Mouse (Mus musculus) small intestine, adult 2 months (tissue): ENCODE measurements around the gene Fastkd1. TPM values are rescaled to one million over a fixed set of nuclear protein-coding genes. Genes with fewer than 3 reads are reported as not detected.

Experiments
- H3K27ac ChIP-seq: fragments of 200-500 bp; 2 replicates; pipeline ENCODE4 v1.5.1; 2012; ENCODE audit warnings: low read depth, low read length, control low read depth, inconsistent platforms; ENCODE audit not compliant: insufficient read depth
- H3K27me3 ChIP-seq: fragments of 200-500 bp; 2 replicates; pipeline ENCODE4 v1.6.1; 2012; ENCODE audit warnings: mild to moderate bottlenecking, moderate library complexity, low read length, inconsistent platforms; ENCODE audit not compliant: control insufficient read depth, insufficient read depth
- H3K36me3 ChIP-seq: fragments of 200-500 bp; 2 replicates; pipeline ENCODE4 v1.6.1; 2012; ENCODE audit warnings: mild to moderate bottlenecking, low read length, control low read depth, inconsistent platforms; ENCODE audit not compliant: control insufficient read depth, insufficient read depth
- H3K4me1 ChIP-seq: fragments of 200-500 bp; 2 replicates; pipeline ENCODE4 v1.6.1; 2012; ENCODE audit warnings: low read length, inconsistent platforms, mixed read lengths; ENCODE audit not compliant: control insufficient read depth, insufficient read depth, insufficient read length
- H3K4me3 ChIP-seq: fragments of 200-500 bp; 2 replicates; pipeline ENCODE4 v1.5.1; 2012; ENCODE audit warnings: low read depth, mild to moderate bottlenecking, control low read depth, inconsistent platforms, low read length, moderate library complexity
- CTCF ChIP-seq: fragments of 200-500 bp; IDR thresholded peaks from 2 replicates; pipeline ENCODE4 v1.5.1; 2012; ENCODE audit warnings: low read depth, mild to moderate bottlenecking, control low read depth, inconsistent platforms, low read length, moderate library complexity, mixed read lengths; ENCODE audit not compliant: insufficient replicate concordance, insufficient read length; ENCODE audit errors: extremely low read depth
- POLR2A ChIP-seq: fragments of 200-500 bp; IDR thresholded peaks from 2 replicates; pipeline ENCODE4 v1.6.1; 2012; ENCODE audit warnings: low read depth, mild to moderate bottlenecking, control low read depth, inconsistent platforms, low read length, moderate library complexity
- WGBS: fragments of 180-500 bp; shearing (Covaris S2); methylation state at CpG from one replicate; pipeline ENCODE4 v1.1.7; 2018; 5-methylcytosine and 5-hydroxymethylcytosine counted together
- polyA plus RNA-seq: library from polyadenylated mRNA; depleted of rRNA; stranded (reverse); fragments of >200 nt; gene quantifications from 2 replicates; pipeline ENCODE4 v1.2.3, GENCODE M21; 2012

Gene Fastkd1
- polyA plus RNA-seq, 1 experiment = 1.1 TPM

- no peak overlapping the region for H3K27ac ChIP-seq
- H3K4me1 ChIP-seq = no peaks in the 10 kb centered on the region
- WGBS = 78% methylated on average over 5 of the region's 5 CpGs
- TF ChIP-seq CTCF (no peak), POLR2A (no peak)
- H3K27me3 ChIP-seq = no peaks in the 10 kb centered on the region; the same call in 1 of the 2 replicates
- 0 out of 2 replicates have a peak, but pooled peaks cover 1% of the 10 kb centered on the region for H3K36me3 ChIP-seq
- H3K4me3 ChIP-seq = no peak overlapping the region
Measured at GRCm38 (mm10) chr2:69673723-69674122, 39.6 kb downstream of the Fastkd1 start.

DNA sequence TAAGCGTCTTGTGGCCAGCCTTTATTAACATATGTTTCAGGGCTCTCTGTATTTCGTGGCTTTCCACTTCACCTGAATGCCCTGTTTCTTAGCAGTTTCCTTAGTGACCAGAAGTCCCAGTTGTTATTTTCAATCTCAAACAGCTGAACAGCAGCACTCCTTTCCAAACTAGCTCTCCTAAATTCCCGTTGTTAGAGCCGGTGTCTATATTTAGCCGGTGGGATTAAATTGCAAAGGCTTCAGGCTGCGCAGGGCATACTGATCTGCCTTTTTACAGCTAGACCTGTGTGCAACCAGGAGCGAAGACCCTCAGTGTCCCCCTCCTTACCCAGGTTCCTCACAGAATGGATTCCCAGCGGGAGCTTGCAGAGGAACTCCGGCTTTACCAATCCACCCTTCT lies 43.5 kb downstream of the Fastkd1 start, which contains the start of gene Klhl41:
Gene Klhl41, plus strand, starts transcription at position 268 of the 400 bp plus-strand sequence.
- H3K4me1 ChIP-seq = no peaks in the 10 kb centered on the region
- H3K27me3 ChIP-seq = no peaks in the 10 kb centered on the region
- H3K27ac ChIP-seq = no peak within 1 kb of the TSS
- H3K36me3 ChIP-seq = 0 out of 2 replicates have a peak, but pooled peaks cover 1% of the 10 kb centered on the region
- no peak within 1 kb of the TSS for H3K4me3 ChIP-seq
- WGBS = 86% methylated on average over 9 of the region's 9 CpGs
- no peak for TF ChIP-seq CTCF

GRCm38 (mm10) chr2:69668414-69668813 lies 44.9 kb downstream of the Fastkd1 start:
- H3K4me1 ChIP-seq = no peaks in the 10 kb centered on the region
- WGBS = 78% methylated on average over 6 of the region's 6 CpGs
- no peak for TF ChIP-seq POLR2A
- no peak for TF ChIP-seq CTCF
- no peak overlapping the region for H3K27ac ChIP-seq
- H3K36me3 ChIP-seq = 0 out of 2 replicates have a peak, but pooled peaks cover 1% of the 10 kb centered on the region
- no peaks in the 10 kb centered on the region for H3K27me3 ChIP-seq
- no peak overlapping the region for H3K4me3 ChIP-seq

GRCm38 (mm10) chr2:69667656-69668055 lies 45.7 kb downstream of the Fastkd1 start:
- H3K27ac ChIP-seq = no peak overlapping the region
- 0 out of 2 replicates have a peak, but pooled peaks cover 1% of the 10 kb centered on the region for H3K36me3 ChIP-seq
- TF ChIP-seq POLR2A (no peak), CTCF (no peak)
- H3K4me3 ChIP-seq = no peak overlapping the region
- no peaks in the 10 kb centered on the region for H3K27me3 ChIP-seq
- WGBS = 93% methylated on average over 4 of the region's 4 CpGs
- H3K4me1 ChIP-seq = no peaks in the 10 kb centered on the region

DNA sequence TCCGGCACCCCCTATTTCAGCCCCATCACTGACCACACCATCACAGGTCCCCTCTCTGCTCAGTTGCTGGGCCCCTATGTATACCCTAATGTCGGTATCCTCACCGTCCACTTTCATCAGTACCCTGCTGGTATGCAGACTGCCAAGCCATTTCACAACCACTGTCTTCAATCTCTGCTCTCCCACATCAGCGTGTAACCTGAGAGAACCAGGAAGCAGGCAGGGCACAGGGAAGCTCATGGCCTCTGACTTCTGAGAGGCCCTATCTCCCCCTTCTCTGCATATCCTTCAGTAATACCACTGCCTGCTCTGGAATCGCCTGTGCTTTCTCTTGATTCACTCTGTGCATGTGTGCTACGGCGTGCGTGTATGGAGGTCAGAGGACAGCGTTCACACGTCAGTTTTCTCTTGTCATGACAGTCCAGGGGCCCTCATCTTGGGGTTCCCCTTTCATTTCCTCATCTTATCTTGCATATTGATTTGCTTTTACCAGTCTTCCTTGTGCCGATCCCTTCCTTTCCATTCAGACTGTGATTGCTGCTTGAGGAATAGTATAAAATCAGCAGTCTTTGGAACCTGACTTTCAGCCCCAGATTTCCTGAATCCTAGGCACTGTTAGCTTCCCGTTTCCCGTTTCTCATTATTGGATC lies 49.4 kb downstream of the Fastkd1 start:
- Histone ChIP-seq H3K27me3 (no peaks in the 10 kb centered on the region), H3K27ac (no peak overlapping the region), H3K4me1 (no peaks in the 10 kb centered on the region), H3K36me3 (no peaks in the 10 kb centered on the region), H3K4me3 (no peak overlapping the region)
- 62% methylated on average over 13 of the region's 13 CpGs for WGBS
- TF ChIP-seq CTCF = no peak
- TF ChIP-seq POLR2A = no peak

GRCm38 (mm10) chr2:69659326-69659725 lies 54.0 kb downstream of the Fastkd1 start:
- no peaks in the 10 kb centered on the region for H3K4me1 ChIP-seq
- no peaks in the 10 kb centered on the region for H3K36me3 ChIP-seq
- H3K27me3 ChIP-seq = no peaks in the 10 kb centered on the region
- WGBS = 92% methylated on average over 4 of the region's 4 CpGs
- H3K4me3 ChIP-seq = no peak overlapping the region
- no peak for TF ChIP-seq POLR2A
- no peak for TF ChIP-seq CTCF
- no peak overlapping the region for H3K27ac ChIP-seq

DNA sequence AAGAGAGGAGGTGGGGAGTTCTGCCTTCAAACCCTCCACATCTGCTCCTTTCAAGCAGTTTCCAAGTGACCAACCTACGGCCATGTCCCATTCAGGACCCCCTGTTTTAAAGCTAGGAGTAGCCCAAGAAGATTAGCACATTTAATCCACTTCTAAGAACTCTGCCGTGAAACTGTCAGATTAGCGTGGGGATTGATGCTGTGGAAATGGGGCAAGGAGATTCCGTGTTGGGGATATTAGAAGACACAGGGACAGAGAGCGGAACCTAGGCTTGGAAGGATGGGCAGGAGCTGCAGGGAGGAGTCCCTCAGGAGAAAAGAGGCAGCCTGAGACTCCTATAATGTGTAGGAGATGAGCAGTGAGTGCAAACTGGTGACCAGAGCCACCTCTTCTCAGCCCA lies 63.6 kb downstream of the Fastkd1 start:
- no peak overlapping the region for H3K4me3 ChIP-seq
- no peak overlapping the region for H3K27ac ChIP-seq
- H3K4me1 ChIP-seq = peaks cover 2% of the 10 kb centered on the region; the same call in 1 of the 2 replicates
- peaks cover 2% of the 10 kb centered on the region for H3K36me3 ChIP-seq
- WGBS = 94% methylated on average over 5 of the region's 5 CpGs
- no peaks in the 10 kb centered on the region for H3K27me3 ChIP-seq
- TF ChIP-seq CTCF = no peak
- TF ChIP-seq POLR2A = no peak
